Mouse (Mus musculus) embryo, embryonic 11.5 days (tissue): ENCODE data around the gene Thrap3.
A peak's percentile ranks its signal among the peaks of the same experiment; 100 is the strongest.
"Not testable (repeated sequence)": the region's sequence is repeated elsewhere in the genome, so short reads cannot be mapped to it uniquely, and the experiment has no call there.

ENCODE experiments used
- DNase-seq: peaks from one replicate; pipeline ENCODE4 v3.0.0-alpha.2; 2012; ENCODE audit warnings: low read depth, low spot score

Thrap3 gene

DNA sequence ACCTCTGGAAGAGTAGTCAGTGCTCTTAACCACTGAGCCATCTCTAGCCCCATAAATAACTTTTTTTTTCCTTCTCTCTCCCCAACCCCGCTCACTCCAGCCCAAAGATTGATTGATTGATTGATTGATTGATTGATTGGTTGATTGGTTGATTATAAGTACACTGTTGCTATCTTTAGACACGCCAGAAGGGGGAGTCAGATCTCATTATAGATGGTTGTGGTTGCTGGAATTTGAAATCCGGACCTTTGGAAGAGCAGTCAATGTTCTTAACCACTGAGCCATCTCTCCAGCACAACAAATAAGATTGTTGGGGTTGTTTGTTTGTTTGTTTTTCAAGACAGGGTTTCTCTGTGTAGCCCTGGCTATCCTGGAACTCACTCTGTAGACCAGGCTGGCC lies 17.0 kb upstream of the Thrap3 start:
- not testable (repeated sequence) for DNase-seq

DNA sequence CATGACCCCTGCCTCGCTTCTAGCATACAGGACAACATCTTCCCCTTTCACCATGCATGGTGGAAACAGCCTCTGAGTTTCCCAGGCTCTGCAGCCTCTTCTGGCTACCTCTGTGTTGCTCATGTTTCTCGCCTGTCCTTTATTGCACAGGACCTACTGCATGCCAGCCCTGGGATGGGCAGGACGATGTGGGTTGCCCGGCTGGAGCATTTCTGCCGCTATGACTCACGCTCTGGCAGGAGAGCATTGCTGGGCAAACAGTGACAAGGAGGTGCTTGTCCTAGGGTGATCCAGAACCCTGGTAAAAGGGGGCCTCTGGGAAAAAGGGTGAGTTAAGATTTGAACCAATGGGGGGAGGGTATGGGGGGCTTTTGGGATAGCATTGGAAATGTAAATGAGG lies 15.2 kb upstream of the Thrap3 start:
- DNase-seq, result no peak

DNA sequence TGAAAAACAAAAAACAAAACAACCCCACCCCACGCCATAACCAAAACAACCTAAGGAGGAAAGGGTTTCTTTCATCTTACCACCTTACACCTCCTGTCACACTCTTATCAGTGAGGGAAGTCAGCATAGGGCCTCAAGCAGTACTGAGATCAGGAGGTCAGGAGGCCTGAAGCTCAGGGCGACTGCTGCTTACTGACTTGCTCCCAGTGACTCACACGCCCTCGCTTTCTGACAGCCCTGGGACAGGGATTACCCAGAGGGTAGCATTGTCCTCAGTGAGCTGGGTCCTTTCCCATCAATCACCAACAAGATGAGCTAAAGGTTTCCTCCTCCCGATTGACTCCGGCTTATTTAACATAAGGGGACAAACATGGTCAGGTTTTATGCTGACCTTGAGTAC lies 4.5 kb upstream of the Thrap3 start:
- DNase-seq, result no peak

DNA sequence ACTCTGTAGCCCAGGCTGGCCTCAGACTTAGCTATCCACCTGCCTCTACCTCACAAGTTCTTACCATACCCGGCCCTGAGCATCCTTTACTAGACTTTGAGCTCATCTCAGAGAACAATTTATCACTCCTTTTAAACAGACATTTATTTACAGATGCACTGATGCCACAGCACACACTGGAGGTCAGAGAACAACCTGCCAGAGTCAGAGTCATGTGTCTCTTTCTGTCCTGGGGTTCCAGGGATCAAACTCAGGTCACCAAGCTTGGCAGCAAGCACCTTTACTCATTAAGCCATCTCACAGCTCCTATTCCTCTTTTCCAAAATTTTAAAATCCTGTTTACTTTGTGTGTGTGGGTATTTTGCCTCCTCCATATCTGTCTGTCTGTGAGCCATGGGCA lies 2.8 kb upstream of the Thrap3 start:
- DNase-seq, result no peak

DNA sequence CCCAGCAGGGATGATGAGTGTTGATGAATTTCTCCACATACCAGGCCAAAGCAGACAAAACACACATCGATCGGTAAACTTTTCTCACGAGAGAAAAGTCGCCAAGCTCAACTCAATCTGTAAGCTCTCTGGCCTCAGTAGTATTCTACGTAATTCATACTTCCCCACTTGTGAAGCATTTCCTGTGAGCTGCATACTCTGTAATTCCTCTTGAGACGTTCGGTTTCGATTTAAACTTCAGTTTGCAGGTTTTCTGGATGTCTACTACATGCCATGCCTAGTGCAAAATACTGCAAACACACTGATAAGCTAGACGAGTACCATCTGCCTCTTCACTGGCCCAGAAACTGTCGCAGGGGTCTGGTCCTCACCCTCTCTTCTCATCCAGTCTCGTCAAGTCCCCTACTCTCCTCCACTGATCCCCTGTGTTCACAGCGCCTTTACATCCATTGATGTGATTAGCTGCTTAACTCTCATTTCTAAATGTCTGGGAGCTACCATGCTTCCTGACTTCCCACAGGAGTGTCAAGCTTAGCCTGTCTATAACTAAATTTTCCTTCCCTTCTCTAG lies 2.2 kb upstream of the Thrap3 start:
- DNase-seq, result no peak

DNA sequence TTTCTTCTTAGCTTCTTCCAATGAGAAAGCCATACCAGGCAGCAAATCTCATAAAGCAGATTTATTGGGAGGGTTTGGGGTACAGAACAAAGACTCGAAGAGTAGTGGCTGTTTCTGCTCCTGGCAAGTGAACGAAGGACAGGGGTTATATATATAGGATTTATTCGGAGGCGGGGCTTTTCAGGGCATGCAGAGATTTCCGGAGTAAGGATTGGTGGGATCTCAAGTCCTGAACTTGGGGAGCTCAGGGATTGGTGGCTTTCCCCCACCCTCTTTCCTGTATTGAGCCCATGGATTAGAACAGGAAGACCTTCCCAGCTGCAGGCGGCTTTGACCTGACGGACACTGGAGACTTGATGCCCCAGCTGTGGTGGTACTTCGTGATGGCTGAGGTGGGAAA lies 1.5 kb upstream of the Thrap3 start:
- DNase-seq, result no peak

DNA sequence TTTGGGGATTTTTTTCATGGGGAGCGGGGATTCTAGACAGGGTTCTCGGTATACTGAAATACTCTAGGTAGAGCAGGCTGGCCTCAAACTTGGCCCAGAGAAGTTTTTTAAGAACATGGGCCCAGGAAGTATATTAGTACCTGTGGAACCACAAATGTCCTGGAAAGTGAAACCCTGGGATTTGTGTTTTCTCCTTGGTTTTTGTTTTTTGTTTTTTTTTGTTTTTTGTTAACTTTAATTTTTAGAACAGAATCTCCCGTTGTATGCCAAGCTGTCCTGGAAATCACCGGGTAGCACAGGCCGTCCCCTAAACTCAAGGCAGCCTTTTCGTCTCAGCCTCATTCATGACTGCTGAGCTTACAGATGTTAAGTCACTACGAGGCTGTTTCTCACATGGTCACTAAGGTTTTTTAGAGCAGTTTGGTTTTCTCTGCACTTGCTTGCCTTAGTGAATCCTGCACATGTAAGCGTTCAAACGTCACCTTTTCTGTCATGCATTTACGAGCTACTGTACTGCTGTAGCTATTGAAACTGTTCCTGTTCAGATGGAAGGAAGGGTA lies 856 bp upstream of the Thrap3 start:
- DNase-seq, result no peak

DNA sequence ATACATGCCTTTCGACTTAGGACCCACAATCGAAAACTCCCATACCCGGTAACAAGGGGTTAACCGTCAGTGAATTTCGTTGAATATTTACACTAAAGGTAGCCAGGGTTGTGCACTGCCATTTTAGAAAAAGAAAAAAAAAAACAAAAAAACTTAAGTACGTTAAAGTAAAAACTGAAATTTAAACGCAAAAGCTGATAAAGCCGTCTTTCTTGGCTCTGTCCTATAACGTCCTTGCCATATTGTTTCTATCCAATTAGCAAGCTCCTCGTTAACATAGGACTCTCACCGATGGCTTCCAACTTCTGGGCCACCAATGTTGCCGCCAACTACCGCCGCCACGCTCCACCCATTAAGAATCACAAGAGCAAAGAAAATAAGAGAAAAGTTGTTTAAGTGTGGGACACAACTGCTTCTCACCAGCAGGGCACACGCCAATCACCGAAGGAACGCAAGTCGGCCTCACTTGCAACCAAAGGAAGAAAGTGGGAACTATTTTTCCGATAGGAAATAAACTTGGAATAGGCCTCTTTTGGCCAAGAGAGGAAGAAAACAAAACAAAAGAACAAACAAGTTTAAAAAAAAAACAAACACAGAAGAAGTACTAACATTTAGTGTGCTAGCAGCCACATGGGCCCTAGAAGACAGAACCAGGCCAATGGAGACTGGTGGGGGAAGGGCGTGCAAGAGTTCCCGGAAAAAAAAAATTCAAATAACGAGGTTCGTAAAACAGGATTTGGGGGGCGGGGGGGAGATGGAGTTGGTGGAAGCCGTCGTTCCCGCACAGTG lies 852 bp downstream of the Thrap3 start:
- peak; percentile 24 for DNase-seq

DNA sequence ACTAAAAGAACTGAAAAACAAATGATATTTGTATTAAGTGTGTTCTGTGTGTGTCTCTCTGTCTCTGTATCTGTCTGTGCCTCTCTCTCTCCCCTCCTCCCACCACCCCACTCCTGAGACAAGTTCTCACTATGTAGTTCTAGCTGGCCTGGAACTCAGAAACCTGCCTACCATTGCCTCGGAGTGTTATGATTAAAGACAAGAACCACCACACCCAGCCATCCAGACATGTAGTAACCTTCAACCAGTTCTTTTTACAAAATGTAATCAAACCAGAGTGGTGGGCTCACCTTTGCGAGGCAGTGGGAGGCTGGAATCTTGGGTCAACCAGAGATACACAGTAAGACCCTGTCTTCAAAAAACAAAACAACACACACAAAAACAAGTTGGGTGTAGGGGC lies 1.9 kb downstream of the Thrap3 start:
- DNase-seq, result no peak

DNA sequence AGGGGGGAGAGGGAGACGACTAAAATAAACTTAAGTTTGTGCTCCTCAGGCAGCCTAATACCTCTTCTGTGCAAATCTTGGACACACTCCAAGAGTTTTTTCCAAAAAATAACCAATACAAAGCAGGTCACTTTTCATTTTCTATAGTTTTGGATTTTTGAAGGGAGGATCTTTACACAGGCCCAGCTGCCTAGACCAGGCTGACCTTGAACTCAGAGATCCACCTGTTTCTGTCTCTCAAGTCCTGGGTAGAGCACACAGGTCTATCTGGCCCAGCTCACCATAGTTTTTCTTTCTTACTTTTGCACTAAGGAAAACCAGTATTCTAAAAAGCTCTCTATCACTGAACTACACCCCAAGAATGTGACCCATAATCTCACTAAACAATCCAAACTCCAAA lies 2.5 kb downstream of the Thrap3 start:
- DNase-seq, result no peak

DNA sequence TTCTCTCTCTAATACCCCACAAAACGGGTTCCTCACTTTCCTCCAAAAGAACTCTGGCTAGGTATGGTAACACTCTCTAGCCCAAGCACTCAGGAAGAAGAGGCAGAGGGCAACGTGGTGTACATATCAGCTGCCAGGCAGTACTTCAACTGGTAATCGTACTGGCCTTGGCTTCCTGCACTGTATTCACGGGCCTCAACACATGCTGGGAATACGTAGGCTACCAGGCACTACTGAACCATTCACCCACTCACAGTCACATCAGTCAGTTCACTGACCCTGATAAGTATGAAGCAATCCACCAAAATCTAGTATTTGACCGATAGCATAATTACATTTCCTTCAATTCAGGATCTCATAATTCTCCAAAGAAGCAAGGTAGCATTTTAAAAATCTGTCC lies 3.0 kb downstream of the Thrap3 start:
- no peak for DNase-seq

DNA sequence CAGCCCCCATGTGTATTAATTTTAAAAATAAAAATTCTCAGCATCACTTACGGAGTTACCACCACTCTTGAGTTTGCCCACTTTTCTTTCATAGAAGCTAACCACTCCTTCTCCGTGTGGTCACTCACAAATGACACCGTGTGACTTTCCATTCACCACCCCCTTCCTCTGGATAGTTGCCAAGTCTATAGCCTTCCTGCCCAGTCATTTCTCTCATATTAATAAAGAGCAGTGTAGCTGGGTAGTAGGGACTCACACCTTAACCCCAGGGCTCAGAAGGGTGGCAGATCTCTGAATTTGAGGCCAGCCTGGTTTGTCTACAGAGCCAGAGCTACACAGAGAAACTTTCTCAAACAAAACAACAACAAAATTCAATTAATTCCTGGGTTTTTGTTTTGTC lies 5.1 kb downstream of the Thrap3 start:
- no peak for DNase-seq

DNA sequence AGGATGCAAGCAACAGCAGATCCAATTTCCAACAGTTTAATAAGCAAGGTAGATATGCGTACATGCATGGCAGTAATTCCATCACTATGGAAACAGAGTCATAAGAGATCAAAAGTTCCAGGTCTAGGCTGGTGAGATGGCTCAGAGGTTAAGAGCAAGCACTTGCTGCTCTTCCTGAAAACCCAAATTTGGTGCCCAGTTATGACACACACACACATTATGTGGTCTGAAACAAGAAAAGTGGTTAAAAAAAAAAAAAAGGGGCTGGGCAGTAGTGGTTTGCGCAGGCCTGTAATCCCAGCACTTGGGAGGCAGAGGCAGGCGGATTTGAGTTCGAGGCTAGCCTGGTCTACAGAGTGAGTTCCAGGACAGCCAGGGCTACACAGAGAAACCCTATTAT lies 7.6 kb downstream of the Thrap3 start:
- no peak for DNase-seq

DNA sequence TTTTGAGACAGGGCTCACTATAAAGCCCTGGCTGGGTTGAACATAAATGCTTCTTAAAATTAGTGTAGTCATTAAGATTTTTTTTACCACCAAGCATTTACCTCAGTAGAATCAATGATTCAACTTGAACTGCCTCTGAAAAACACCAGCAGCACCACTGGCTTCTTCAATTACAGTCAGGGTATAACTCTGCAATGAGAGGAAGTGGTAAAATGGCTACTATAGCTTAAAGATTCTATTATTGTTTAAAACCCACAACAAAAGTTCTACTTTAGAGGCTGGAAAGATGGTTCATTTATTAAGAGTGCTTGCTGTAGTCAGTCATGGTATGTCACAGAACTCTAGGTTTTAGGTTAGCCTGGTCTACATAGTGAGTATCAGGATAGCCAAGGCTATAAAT lies 8.3 kb downstream of the Thrap3 start:
- DNase-seq, result no peak

DNA sequence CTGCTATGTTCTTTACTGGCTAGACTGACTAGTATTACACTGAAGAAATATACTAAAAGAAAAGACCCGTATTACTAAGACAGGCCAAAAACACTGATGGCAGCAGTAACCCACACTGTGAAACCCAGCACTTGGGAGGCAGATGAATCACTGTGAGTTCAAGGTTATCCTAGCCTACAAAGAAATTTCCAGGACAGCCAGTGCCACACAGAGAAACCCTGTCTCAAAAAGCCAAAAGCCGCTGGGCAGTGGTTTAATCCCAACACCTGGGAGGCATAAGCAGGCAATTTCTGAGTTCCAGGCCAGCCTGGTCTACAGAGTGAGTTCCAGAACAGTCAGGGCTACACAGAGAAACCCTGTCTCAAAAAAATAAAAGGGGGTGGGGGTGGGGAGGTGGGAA lies 11.9 kb downstream of the Thrap3 start:
- no peak for DNase-seq

DNA sequence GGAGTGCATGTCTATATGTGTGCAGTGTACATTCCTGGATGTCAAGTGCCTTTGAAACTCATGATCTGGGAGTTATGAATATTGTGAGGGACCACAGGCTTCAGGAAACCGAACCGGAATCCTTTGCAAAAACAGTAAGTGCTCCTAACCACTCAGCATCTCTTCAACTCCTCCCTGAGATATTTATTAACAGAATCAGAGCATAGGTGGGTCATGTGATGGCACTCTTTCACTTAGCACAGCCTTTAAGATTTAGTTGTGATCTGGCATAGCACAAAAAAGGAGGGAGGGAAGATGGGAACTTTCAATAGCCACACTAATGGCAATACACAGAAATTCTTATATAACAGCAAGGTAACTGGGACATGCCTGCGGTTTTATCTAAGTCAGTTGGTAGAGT lies 15.5 kb downstream of the Thrap3 start:
- DNase-seq, result no peak

DNA sequence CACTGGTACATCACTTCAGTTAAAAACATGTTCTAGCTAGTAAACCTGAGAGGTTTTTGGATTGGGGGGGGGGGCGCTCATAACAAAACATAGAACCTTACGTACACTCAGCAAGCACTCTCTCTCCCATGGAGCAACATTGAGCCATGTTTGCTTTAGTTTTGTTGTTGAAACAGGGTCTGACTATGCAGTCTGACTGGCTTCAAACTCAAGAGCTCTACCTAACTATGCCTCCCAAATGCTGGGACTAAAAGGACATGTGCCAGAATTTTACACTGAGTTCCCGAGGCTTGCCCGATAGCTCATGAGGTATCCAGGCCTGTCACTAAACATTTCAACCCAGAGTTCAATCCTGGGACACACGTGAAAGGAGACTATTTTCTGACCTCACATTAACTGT lies 19.5 kb downstream of the Thrap3 start:
- DNase-seq, result no peak

DNA sequence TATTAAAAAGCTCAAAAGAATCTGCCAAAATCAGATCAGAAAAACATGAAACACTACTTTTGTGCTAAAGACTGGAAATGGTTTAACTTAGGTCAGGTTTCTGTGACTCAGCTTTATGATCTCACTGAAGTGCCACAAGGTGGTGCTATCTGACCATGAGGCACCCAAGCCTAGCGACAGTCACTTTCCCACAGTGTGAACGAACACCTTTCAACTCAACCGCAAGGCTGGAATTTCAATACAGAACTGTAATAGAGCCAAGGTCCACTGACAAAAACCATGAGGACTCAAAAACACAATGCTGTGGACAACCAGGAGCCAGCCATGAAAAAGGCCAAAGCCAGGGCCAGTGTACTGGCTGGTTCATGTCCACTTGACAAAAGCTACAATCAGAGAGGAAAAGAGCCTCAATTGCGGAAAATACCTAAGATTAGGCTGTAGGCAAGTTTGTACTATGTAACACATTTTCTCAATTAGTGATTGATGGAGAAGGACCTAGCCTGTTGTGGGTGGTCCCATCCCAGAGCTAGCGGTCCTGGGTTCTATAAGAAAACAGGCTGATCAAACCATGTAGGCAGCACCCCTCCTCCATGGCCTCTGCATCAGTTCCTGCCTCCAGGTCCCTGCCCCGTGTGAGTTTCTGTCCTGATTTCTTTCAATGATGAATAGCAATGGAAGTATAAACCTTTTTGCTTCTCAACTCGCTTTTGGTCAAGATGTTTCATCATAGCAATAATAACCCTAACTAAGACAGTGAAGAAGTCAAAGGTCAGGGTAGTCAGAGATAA lies 21.2 kb downstream of the Thrap3 start:
- DNase-seq, result peak; percentile 34

DNA sequence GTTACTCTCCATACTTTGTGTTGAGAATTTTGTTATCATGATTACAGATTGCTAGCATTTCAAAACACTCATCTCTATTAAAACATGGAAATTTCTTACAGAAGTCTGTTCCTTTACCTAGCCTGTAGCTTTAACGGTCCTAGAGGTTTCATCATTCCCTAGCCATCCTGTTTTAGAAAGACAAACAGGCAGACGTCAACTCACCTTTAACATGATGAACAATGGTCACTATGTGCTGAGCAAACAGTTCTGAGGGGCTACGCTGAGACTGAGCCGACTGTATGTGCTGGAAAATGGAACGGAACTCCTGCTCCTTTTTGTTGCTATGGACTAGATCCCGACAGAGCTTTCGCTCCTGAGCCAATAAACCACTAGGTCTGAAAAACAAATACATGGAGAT lies 26.6 kb downstream of the Thrap3 start:
- not testable (repeated sequence) for DNase-seq

DNA sequence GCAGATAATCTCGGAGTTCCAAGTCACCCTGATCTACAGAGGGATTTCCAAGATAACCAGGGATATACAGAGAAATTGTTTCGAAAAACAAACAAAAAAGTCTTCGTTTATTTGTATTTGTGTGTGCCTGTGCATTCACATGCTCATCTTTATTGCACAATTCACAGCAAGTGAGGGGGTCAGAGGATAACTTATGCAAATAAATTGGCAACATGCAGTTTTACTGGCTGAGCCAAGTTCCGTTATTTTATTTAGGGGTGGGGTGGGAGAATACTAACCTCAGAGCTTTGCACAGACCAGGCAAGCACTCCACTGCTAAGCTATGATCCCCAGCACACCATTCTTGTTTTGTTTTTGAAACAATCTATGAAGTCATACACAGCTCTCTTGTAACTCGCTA lies 28.8 kb downstream of the Thrap3 start:
- DNase-seq, result no peak

DNA sequence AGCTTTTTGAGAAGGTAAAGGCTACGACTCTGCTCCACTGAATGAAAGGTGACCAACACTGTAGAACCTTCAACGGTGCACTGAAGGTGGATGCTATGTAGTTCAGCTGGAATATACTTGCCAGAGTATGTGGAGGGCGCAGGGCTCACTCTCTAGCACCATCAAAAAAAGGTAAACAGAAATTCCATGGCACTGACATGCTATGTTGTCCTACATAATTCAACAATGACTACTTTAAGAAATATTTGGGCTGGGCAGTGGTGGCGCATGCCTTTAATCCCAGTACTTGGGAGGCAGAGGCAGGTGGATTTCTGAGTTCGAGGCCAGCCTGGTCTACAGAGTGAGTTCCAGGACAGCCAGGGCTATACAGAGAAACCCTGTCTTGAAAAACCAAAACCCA lies 31.8 kb downstream of the Thrap3 start:
- not testable (repeated sequence) for DNase-seq

DNA sequence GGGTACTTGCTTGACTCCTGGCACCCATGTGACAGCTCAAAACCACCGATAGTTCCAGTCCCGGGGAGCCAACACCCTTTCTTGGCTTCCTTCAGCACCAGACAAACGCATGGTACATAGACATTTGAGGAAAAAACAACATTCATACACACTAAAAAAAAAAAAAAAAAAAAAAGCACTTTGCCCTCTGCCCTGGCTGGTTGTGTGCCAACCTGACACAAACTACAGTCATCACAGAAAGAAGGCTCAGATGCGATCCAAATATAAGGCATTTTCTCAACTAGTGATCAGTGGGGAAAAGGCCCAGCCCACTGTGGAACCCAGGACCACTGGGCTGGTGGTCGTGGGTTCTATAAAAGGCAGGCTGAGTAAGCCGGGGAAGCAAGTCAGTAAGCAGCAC lies 33.7 kb downstream of the Thrap3 start:
- no peak for DNase-seq

DNA sequence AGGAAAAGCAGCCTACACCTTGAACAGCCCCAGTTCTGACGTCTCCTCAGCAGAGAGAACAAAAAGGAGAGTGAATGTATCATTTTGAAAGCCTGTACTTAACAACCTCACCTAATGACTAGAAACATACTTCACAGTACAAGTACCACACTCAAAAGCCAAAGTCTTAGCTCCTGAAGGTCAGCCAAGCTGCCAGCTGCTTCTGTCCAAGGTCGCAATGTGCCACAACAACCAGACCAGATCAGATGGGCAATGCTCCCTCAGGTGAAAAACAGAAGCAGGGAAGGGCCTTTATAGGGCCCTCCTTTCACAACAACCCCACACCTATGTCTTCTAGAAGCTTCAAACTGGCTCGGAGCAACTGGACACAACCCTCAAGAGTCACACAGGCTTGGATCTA lies 36.5 kb downstream of the Thrap3 start:
- no peak for DNase-seq
